Mouse (Mus musculus) E14TG2a.4 (cell line): ENCODE measurements around the gene Rrp36.

Experiments used
- CTCF ChIP-seq: conservative IDR thresholded peaks from 2 replicates; pipeline ENCODE4 v1.5.1; 2014; ENCODE audit warnings: low read length
- NANOG ChIP-seq: IDR thresholded peaks from 2 replicates; pipeline ENCODE4 v1.6.1; 2014; ENCODE audit warnings: borderline replicate concordance, low read length, mixed read lengths
- POU5F1 ChIP-seq: IDR thresholded peaks from 2 replicates; pipeline ENCODE4 v1.6.1; 2014; ENCODE audit warnings: low read length, borderline replicate concordance

GRCm38 (mm10) chr17:46624598-46624997 is 49.6 kb downstream of the Rrp36 start:
- no peak for TF ChIP-seq CTCF
- TF ChIP-seq POU5F1: no peak
- TF ChIP-seq NANOG: no peak
